Mouse (Mus musculus) embryonic fibroblast, embryonic 13.5 days (primary cell): ENCODE results near the gene Osbpl10.

Experiments used
- CTCF ChIP-seq: IDR thresholded peaks from 2 replicates; pipeline ENCODE4 v1.5.1; 2011; ENCODE audit warnings: mild to moderate bottlenecking, control low read depth, low read length, moderate library complexity, borderline replicate concordance; ENCODE audit not compliant: insufficient read depth
- POLR2A ChIP-seq: IDR thresholded peaks from 2 replicates; pipeline ENCODE4 v1.6.1; 2011; ENCODE audit warnings: low read depth, mild to moderate bottlenecking, control low read depth, low read length, moderate library complexity

DNA sequence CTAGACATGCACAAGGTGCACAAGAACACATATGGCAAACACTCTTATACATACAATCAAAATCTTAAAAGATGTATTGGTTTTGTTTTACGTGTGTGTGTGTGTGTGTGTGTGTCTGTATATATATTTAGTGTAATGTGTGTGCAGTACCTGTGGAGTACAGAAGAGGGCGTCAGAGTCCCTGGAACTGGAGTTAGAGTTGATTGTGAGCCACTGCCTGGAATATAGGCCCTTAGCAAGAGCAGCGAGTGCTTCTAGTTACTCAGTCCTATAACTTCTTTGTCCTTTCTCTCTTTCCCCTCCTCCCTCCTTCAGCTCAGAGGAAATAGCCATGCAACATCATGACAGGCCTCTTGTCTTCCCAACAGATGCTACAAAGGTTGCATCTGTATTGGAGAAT, 44.8 kb downstream of the Osbpl10 start:
- TF ChIP-seq CTCF (no peak), POLR2A (no peak)
